Mouse (Mus musculus) testis, adult 2 months (tissue): ENCODE measurements around the gene Erich6b.

Source experiments
- CTCF ChIP-seq: fragments of 200-500 bp; IDR thresholded peaks from 2 replicates; pipeline ENCODE4 v1.5.1; 2012; ENCODE audit warnings: low read depth, mild to moderate bottlenecking, inconsistent platforms, low read length, moderate library complexity; ENCODE audit not compliant: control insufficient read depth, insufficient read depth, insufficient replicate concordance
- POLR2A ChIP-seq: fragments of 200-500 bp; IDR thresholded peaks from 2 replicates; pipeline ENCODE4 v1.6.1; 2012; ENCODE audit warnings: low read depth, mild to moderate bottlenecking, inconsistent platforms, low read length, moderate library complexity; ENCODE audit not compliant: control insufficient read depth

DNA sequence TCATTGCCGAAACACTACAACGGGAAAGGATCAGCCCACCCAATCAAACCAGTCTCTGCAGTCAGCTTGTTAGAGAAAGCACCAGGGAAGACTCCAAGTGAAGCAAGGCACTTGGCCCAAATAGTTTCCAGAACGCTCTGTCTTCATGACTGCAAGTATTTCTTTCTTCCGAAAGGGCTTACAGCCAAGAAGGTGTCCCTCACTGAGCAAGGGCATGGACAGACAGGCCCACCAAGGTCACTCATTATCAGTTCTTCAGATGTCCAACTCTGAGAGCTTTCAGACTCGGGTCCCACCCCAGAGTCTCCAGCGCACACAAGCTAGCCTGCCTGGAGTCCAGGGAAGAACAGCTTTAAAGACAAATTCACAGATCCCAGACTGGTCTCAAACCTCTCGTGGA is 3.4 kb downstream of the Erich6b start:
- TF ChIP-seq POLR2A (no peak), CTCF (no peak)
